Mouse (Mus musculus) c-Kit-positive CD71-positive TER-119-positive erythroid progenitor cells, embryonic 14.5 days (primary cell): ENCODE results near the gene Cnbd2.

Experiments
- DNase-seq: peaks from one replicate; pipeline ENCODE4 v3.0.0-alpha.2; 2013; ENCODE audit warnings: low spot score

The Cnbd2 gene

GRCm38 (mm10) chr2:156312297-156312897 lies at the start of gene Cnbd2, which contains the start of gene Scand1:
TSS of gene Cnbd2 (plus strand) at chr2:156312299.
TSS of gene Scand1 (minus strand) at chr2:156312704.
- peak; percentile 75 for DNase-seq

- DNase-seq: no peak
These were observed 48.8 kb upstream of the Cnbd2 start for GRCm38 (mm10) chr2:156263204-156263893.

GRCm38 (mm10) chr2:156267636-156268035 lies 44.5 kb upstream of the Cnbd2 start:
- no peak for DNase-seq

- no peak for DNase-seq
These were observed 39.5 kb upstream of the Cnbd2 start for GRCm38 (mm10) chr2:156272553-156272952.

GRCm38 (mm10) chr2:156278226-156279017 lies 33.7 kb upstream of the Cnbd2 start:
- DNase-seq: peak; percentile 75

GRCm38 (mm10) chr2:156281227-156281626 lies 30.9 kb upstream of the Cnbd2 start:
- no peak for DNase-seq

- DNase-seq: no peak
These were observed 26.9 kb upstream of the Cnbd2 start for GRCm38 (mm10) chr2:156285161-156285560.

- DNase-seq: no peak
These were observed 25.4 kb upstream of the Cnbd2 start for GRCm38 (mm10) chr2:156286733-156287132.

- DNase-seq: no peak
These were observed 23.9 kb upstream of the Cnbd2 start for GRCm38 (mm10) chr2:156288222-156288621.

- DNase-seq: no peak
These were observed 22.4 kb upstream of the Cnbd2 start for GRCm38 (mm10) chr2:156289552-156290160.

GRCm38 (mm10) chr2:156291998-156292397 lies 20.1 kb upstream of the Cnbd2 start:
- DNase-seq: no peak

GRCm38 (mm10) chr2:156295601-156296063 lies 16.5 kb upstream of the Cnbd2 start:
- DNase-seq: no peak

- DNase-seq: no peak
These were observed 15.9 kb upstream of the Cnbd2 start for GRCm38 (mm10) chr2:156296190-156296589.

- DNase-seq: no peak
These were observed 14.4 kb upstream of the Cnbd2 start for GRCm38 (mm10) chr2:156297653-156298052.

GRCm38 (mm10) chr2:156298458-156298857 lies 13.6 kb upstream of the Cnbd2 start:
- no peak for DNase-seq

GRCm38 (mm10) chr2:156302063-156302462 lies 10.0 kb upstream of the Cnbd2 start:
- DNase-seq: no peak

- no peak for DNase-seq
These were observed 7.7 kb upstream of the Cnbd2 start for GRCm38 (mm10) chr2:156304351-156304750.

- peak; percentile 37 for DNase-seq
These were observed 6.3 kb upstream of the Cnbd2 start for GRCm38 (mm10) chr2:156305818-156306217.

- DNase-seq: no peak
These were observed 4.8 kb upstream of the Cnbd2 start for GRCm38 (mm10) chr2:156307261-156307660.

- DNase-seq: no peak
These were observed 2.2 kb upstream of the Cnbd2 start for GRCm38 (mm10) chr2:156309948-156310347.

- DNase-seq: no peak
These were observed 1.6 kb upstream of the Cnbd2 start for GRCm38 (mm10) chr2:156310455-156310854.

- no peak for DNase-seq
These were observed 1.2 kb upstream of the Cnbd2 start for GRCm38 (mm10) chr2:156310945-156311344.
